Mouse (Mus musculus): ENCODE data around the gene Ifit1bl1.
"Not testable (repeated sequence)": the region's sequence is repeated elsewhere in the genome, so short reads cannot be mapped to it uniquely, and the experiment has no call there.

- not testable (repeated sequence) for TF ChIP-seq CTCF (IDR thresholded peaks at IDR 0.05; ENCODE audit: borderline replicate concordance, extremely low read depth, insufficient read depth, insufficient read length); POLR2A (IDR thresholded peaks at IDR 0.05; ENCODE audit: borderline replicate concordance, extremely low read depth, insufficient read depth, insufficient read length, poor library complexity, severe bottlenecking)
Measured at GRCm38 (mm10) chr19:34647630-34648029, 45.9 kb upstream of the Ifit1bl1 start.

Data from brain, embryonic 14.5 days (tissue).